Mouse (Mus musculus) spleen, postnatal 36 days (tissue): ENCODE measurements around the gene Fbxl12.

Experiments used
- DNase-seq, 2 experiments: peaks; one replicate each; pipeline ENCODE4 v3.0.0; 2022; ENCODE audit warnings: low spot score in 2 of 2, mixed read lengths in 1 of 2

Gene Fbxl12

DNA sequence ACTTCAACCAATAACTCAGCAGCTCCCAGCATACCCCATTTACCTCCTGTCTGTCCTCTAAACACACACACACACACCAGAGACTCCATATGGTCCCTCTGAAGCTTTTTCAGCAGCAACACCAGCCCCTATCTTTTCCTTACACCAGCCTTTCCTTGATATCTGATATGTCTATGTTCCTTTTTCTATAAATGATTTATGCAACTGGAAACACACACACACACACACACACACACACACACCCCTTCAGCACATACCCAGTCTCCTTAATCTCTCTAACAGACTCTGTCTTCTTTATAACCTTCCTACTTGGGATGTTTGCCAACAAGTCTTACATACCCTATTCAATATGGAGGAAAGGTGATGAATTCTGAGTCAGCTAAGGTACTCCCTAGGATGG is 73.5 kb downstream of the Fbxl12 start:
- DNase-seq = no peak
